Mouse (Mus musculus) forebrain, embryonic 15.5 days (tissue): ENCODE measurements at regions not wholly inside any gene's neighbourhood (a gene's known extent, or its start where the extent isn't known, plus 50 kb on each side); places are given as distances from the start of the nearest gene placed in this dataset.
A peak's percentile ranks its signal among the peaks of the same experiment; 100 is the strongest.

Experiments
- ATAC-seq: fragments of 200-750 bp; cut with Nextera tagmentation; replicated peaks from 2 replicates; pipeline ENCODE4 v1.8.0; 2017; ENCODE audit warnings: mild to moderate bottlenecking, moderate TSS enrichment, moderate library complexity
- H3K27ac ChIP-seq: fragments of 300-500 bp; sonication (generic); replicated peaks from 2 replicates; pipeline ENCODE4 v1.5.1; 2015; ENCODE audit warnings: mild to moderate bottlenecking, inconsistent platforms
- H3K27me3 ChIP-seq: fragments of 300-500 bp; sonication (generic); 2 replicates; pipeline ENCODE4 v1.6.1; 2015; ENCODE audit warnings: inconsistent platforms
- H3K36me3 ChIP-seq: fragments of 300-500 bp; sonication (generic); 2 replicates; pipeline ENCODE4 v1.6.1; 2015; ENCODE audit warnings: mild to moderate bottlenecking, inconsistent platforms
- H3K4me1 ChIP-seq: fragments of 300-500 bp; sonication (generic); 2 replicates; pipeline ENCODE4 v1.6.1; 2015; ENCODE audit warnings: inconsistent platforms
- H3K4me2 ChIP-seq: fragments of 300-500 bp; sonication (generic); replicated peaks from 2 replicates; pipeline ENCODE4 v1.6.1; 2015; ENCODE audit warnings: mild to moderate bottlenecking, inconsistent platforms
- H3K4me3 ChIP-seq: fragments of 300-500 bp; sonication (generic); 2 replicates; pipeline ENCODE4 v1.5.1; 2015; ENCODE audit warnings: mild to moderate bottlenecking, inconsistent platforms
- H3K9ac ChIP-seq: fragments of 300-500 bp; sonication (generic); replicated peaks from 2 replicates; pipeline ENCODE4 v1.6.1; 2015; ENCODE audit warnings: mild to moderate bottlenecking, inconsistent platforms
- H3K9me3 ChIP-seq: fragments of 300-500 bp; sonication (generic); 2 replicates; pipeline ENCODE4 v1.6.1; 2016; ENCODE audit warnings: inconsistent platforms
- WGBS: fragments of 180-500 bp; shearing (Covaris S2); methylation state at CpG from one replicate; pipeline ENCODE4 v1.1.7; 2015; ENCODE audit warnings: mixed read lengths; 5-methylcytosine and 5-hydroxymethylcytosine counted together

DNA sequence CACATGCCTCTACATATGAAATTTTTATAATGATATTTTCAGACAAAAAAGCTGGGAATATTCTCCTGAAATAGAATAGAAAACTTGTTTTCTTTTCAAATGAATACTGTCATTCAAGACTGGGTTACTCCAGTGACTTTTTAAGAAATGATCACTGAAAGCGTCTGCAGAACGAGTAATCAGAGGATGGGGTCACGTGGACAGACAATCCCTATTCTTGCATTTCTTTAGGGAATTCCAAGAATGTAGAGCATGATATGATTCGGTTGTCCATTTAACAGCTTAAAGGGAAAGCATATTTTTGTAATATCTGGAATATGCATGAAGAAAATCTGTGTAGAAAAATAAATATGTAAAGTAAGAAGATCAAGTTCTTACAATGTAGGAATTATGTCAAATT lies 65.6 kb downstream of the 4933402N22Rik start:
- Histone ChIP-seq H3K4me1 (no peaks in the 10 kb centered on the region), H3K4me2 (no peak overlapping the region), H3K9ac (no peak overlapping the region), H3K27ac (no peak overlapping the region), H3K27me3 (no peaks in the 10 kb centered on the region), H3K36me3 (no peaks in the 10 kb centered on the region), H3K4me3 (no peak overlapping the region), H3K9me3 (no peaks in the 10 kb centered on the region)
- WGBS = 77% methylated on average over 4 of the region's 4 CpGs
- no peak for ATAC-seq

DNA sequence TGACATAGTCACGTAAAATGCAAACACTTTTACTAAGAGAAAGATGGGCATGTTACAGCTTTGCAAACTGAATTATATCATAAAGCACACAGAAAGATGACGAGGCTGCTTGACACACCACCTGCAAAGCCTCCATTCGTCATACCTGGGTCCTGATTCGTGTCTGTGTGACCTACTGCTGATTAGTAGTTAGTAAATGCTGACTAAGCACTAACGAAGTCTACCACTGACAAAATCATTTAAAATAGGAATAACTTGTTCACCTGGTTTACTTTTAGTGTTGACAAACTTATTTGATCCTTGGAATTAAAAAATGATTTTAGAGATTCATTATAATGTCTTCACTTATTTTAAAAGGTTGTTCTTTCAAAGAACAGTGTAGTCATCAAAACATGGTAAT lies 71.3 kb downstream of the 4933402N22Rik start:
- Histone ChIP-seq H3K4me2 (no peak overlapping the region), H3K27ac (no peak overlapping the region), H3K36me3 (no peaks in the 10 kb centered on the region), H3K27me3 (no peaks in the 10 kb centered on the region), H3K4me1 (no peaks in the 10 kb centered on the region), H3K9ac (no peak overlapping the region), H3K4me3 (no peak overlapping the region), H3K9me3 (no peaks in the 10 kb centered on the region)
- WGBS = 84% methylated on average over 5 of the region's 5 CpGs
- ATAC-seq = no peak

DNA sequence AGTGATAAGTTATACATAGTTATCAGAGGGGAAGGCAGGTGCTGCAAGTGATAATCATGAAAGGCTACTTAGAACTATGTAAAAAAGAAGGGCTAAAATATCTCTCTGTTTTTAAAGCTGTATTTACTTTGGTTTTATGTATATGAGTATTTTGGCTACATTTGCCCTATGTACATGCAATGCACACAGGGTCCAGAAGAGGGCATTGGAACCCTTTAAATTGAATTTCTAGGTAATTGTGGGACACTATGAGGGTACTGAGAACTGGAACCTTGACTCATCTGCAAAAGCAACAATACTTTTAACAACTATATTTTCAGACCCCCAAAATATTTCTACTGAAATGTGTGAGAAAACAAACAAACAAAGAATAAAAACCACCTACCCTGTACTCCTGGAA lies 82.9 kb downstream of the 4933402N22Rik start:
- no peak overlapping the region for H3K4me3 ChIP-seq

DNA sequence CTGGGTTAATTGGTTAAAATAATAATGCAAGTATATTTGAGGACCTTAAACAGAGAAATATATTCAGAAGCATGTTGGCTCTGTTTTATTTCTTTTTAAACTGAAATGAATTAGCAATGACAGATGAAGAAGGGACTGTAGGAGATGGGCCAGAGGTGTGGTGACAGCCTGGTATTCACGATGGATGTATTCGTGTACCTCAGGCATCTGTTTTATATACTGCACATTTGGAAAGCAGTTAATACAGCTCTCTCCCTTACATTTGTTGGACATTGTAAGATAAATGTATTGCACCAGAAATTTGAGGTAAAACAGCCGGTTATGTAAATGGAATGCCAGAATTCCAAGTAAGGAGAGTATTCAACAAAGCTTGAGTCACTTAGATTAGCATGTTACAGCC lies 88.6 kb downstream of the 4933402N22Rik start:
- Histone ChIP-seq H3K9me3 (no peaks in the 10 kb centered on the region), H3K9ac (no peak overlapping the region), H3K27ac (no peak overlapping the region), H3K4me2 (no peak overlapping the region), H3K36me3 (no peaks in the 10 kb centered on the region), H3K4me1 (no peaks in the 10 kb centered on the region), H3K27me3 (no peaks in the 10 kb centered on the region), H3K4me3 (no peak overlapping the region)
- ATAC-seq = no peak
- WGBS = 97% methylated on average over 3 of the region's 3 CpGs

More for the DNA sequence above, 82.9 kb downstream of the 4933402N22Rik start:
- Histone ChIP-seq H3K27me3 (no peaks in the 10 kb centered on the region), H3K27ac (no peak overlapping the region), H3K4me1 (no peaks in the 10 kb centered on the region), H3K9ac (no peak overlapping the region), H3K4me2 (no peak overlapping the region), H3K36me3 (no peaks in the 10 kb centered on the region), H3K9me3 (no peaks in the 10 kb centered on the region)
- ATAC-seq = no peak

DNA sequence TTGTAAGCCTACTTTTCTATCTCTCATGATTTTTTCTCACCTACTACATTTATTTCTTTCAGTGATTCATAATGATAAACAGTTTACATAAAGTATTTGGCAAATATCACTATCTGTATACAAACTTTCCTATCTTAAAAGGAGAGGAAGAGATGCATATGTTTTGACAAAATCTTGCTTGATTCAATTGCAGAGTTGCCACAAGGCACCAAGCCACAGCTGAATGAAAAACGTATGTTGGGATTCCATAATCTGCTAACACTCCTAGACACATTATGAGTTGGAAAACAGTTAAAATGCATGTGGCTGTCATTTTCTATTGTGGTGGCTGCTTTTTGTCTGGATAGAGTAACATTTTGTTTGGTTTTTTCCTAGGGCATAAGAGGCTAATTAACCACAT lies 98.5 kb downstream of the 4933402N22Rik start:
- no peaks in the 10 kb centered on the region for H3K9me3 ChIP-seq
- no peaks in the 10 kb centered on the region for H3K36me3 ChIP-seq
- WGBS = 75% methylated on average over 1 of the region's 1 CpGs
- no peak overlapping the region for H3K27ac ChIP-seq
- ATAC-seq = no peak
- H3K9ac ChIP-seq = no peak overlapping the region
- H3K27me3 ChIP-seq = no peaks in the 10 kb centered on the region
- no peak overlapping the region for H3K4me3 ChIP-seq
- no peak overlapping the region for H3K4me2 ChIP-seq
- no peaks in the 10 kb centered on the region for H3K4me1 ChIP-seq

DNA sequence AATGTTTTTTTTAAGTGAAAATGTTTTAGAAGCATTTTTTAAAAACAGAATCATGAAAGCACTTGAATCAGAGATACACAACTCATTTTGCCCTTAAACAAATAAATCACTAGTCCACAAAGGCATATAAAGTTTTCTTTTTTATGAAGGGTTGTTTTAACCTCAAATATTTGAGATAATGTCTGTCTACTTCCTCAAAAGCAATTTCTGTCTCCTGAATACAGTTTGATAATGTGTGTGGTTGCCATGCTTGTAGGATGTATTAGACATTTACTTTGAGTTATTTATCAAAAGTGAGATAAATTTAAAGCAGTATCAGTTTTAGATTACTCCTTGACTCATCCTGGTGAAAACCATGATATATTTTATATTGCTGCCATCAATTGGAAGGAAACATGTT lies 102.6 kb downstream of the 4933402N22Rik start:
- no peak for ATAC-seq
- Histone ChIP-seq H3K27ac (no peak overlapping the region), H3K9ac (no peak overlapping the region), H3K27me3 (no peaks in the 10 kb centered on the region), H3K4me3 (no peak overlapping the region), H3K36me3 (no peaks in the 10 kb centered on the region), H3K4me1 (no peaks in the 10 kb centered on the region), H3K9me3 (no peaks in the 10 kb centered on the region), H3K4me2 (no peak overlapping the region)

DNA sequence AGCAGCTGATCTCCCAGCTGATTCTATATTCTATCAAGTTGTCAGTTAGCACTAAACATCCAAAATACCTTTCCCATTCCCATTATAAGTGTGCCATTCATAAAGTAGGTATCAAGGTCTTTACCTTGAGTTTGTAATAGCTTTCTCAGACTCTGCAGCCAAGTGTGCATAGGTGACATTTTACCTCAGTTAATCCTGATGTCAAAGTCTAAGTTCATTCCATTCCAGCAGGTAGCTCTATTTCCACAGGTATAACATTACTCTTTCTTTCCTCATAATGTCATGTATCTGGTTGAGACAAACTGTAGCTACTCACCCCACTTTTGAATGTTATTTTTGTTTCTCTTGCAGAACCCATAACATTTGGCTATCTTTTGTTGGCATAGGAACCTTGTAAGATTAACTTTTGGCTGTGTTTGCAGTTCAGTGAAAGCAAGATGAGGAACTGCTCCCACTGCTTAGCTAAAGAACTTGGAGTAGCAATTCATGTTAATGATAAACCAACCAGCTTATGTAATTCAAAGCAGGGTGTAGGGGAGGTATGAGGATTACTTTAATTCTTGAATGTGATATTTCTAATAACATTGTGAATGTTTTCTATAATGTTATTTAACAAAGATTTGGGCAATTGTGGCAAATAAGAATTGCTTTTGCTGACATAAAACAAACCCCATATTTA lies 107.0 kb downstream of the 4933402N22Rik start:
- H3K36me3 ChIP-seq = no peaks in the 10 kb centered on the region
- no peak overlapping the region for H3K4me2 ChIP-seq
- H3K4me3 ChIP-seq = no peak overlapping the region
- H3K9ac ChIP-seq = no peak overlapping the region
- H3K27ac ChIP-seq = no peak overlapping the region
- H3K9me3 ChIP-seq = no peaks in the 10 kb centered on the region
- no peaks in the 10 kb centered on the region for H3K27me3 ChIP-seq
- H3K4me1 ChIP-seq = no peaks in the 10 kb centered on the region
- ATAC-seq = no peak

DNA sequence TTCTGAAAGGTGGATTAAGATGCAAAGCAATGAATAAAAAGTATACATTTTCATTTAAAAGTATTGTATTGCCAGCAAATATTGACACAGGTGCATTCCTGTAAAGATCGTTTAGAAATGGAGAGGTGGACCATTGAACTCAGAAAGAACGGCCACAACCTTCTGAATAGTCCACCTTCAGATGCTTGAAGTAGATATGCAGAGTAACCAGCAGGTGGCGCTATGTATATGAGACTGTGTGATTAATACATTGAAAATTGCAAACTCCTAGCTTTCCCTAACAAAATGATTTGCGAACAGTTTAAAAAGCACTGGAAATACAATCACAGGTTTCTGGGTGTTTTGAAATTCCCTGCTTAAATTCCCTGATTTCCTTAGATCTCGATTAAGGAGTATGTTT lies 112.2 kb downstream of the 4933402N22Rik start:
- ATAC-seq = peak; percentile 91
- Histone ChIP-seq H3K4me1 (no peaks in the 10 kb centered on the region), H3K4me2 (no peak overlapping the region), H3K36me3 (no peaks in the 10 kb centered on the region), H3K27me3 (no peaks in the 10 kb centered on the region), H3K9me3 (no peaks in the 10 kb centered on the region), H3K4me3 (no peak overlapping the region), H3K9ac (no peak overlapping the region), H3K27ac (no peak overlapping the region)
- 15% methylated on average over 5 of the region's 5 CpGs for WGBS

DNA sequence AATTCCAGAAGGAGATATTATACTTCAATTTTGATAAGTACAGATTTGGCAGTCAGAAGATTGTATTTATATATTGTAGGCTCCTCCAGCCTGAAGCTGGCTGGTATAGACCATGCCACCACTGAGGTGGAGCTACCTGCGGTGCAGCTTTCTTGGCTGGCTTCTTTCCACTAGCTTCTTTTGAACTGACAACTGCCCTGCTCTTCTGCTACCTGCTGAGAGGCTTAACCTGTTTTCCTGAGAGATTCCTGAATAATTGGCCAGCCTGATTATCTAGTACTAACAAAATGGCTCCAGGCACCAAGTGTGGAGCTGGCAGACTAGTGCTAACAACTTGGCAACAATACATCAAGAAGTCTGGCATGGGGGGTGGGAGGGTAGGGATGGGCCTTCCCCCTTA lies 132.0 kb downstream of the 4933402N22Rik start:
- Histone ChIP-seq H3K4me2 (no peak overlapping the region), H3K9ac (no peak overlapping the region), H3K36me3 (no peaks in the 10 kb centered on the region), H3K27ac (no peak overlapping the region), H3K9me3 (no peaks in the 10 kb centered on the region), H3K4me1 (no peaks in the 10 kb centered on the region), H3K27me3 (no peaks in the 10 kb centered on the region), H3K4me3 (no peak overlapping the region)
- 78% methylated on average over 1 of the region's 1 CpGs for WGBS
- no peak for ATAC-seq

DNA sequence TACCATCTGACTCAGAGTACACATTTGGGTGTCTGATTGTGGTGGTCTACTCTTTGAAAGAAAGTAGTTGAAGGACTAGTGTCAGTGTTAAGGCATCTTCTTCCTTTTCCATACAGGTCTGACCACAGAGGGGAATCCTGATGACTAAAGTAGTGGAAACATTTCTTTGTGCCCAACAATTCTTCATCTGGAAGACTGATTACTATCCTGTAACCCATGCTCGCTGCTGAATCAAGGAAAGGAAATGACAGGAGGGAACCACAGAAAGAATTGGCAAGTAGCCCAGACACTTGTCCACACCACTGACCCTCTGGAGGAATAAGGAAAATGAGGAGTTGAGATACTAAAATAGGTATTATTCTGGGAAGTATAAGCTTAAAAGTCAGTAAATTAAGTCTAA lies 162.3 kb downstream of the 4933402N22Rik start:
- no peaks in the 10 kb centered on the region for H3K36me3 ChIP-seq
- no peak overlapping the region for H3K4me3 ChIP-seq
- H3K4me1 ChIP-seq = no peaks in the 10 kb centered on the region
- WGBS = 72% methylated on average over 1 of the region's 1 CpGs
- ATAC-seq = no peak
- H3K4me2 ChIP-seq = no peak overlapping the region
- H3K9ac ChIP-seq = no peak overlapping the region
- no peaks in the 10 kb centered on the region for H3K9me3 ChIP-seq
- no peaks in the 10 kb centered on the region for H3K27me3 ChIP-seq
- no peak overlapping the region for H3K27ac ChIP-seq

DNA sequence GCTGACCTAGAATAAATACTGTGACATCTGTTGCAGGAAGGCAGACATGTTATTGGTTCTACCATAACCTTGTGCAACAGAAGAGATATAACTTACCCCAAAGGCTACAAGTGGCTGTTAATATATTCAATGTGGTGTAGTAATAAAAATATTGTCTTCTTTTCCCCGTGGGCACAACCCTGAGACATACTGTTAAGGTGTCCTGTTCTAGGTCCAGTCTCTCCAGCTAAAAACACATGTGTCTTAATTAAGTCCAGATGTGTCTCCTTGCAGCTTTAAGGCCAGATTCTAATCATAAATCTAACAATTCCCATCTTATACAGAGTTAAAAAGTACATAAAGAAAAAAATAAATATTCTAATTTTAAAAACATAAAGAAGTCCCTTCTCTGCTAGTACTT lies 175.8 kb downstream of the 4933402N22Rik start:
- Histone ChIP-seq H3K27ac (no peak overlapping the region), H3K9me3 (no peaks in the 10 kb centered on the region), H3K4me3 (no peak overlapping the region), H3K36me3 (no peaks in the 10 kb centered on the region), H3K4me2 (no peak overlapping the region), H3K9ac (no peak overlapping the region), H3K4me1 (no peaks in the 10 kb centered on the region), H3K27me3 (no peaks in the 10 kb centered on the region)
- 79% methylated on average over 1 of the region's 1 CpGs for WGBS
- no peak for ATAC-seq

DNA sequence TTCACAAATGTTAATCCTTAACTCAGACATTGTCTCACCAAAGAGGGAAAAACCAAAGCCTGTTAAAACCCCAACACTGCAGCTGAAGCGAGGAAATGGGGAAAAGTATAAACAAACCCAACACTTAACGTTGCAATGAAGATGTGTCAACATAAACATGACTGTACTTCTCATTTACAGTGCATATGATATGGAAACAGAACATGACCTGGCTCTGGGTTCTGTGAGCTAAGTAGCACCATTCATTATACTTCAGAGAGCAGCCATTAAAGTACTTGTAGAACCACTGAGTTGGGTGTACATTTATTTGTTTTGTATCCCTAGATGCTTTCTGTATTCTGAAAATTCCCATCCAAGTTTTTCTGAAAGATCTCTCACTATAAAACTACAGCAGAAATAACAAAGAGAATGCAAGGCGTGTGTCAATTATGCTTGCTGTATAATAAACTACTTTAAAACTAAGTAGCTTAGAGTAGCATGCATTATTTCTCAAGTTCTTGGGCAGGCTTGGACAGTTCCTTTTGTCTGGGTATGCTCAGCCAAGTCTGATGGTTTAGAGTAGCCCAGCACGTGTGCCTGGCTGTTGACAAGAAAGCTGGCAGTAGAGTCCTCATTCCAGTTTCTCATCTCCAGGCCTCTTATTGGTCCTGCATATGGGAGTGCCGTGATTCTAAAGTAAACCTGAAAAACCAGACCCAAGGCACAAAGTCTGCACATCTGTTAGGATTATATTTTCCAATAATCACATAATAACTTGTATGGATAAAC lies 198.9 kb downstream of the 4933402N22Rik start:
- no peaks in the 10 kb centered on the region for H3K9me3 ChIP-seq
- H3K4me2 ChIP-seq = no peak overlapping the region
- 68% methylated on average over 5 of the region's 5 CpGs for WGBS
- ATAC-seq = no peak
- no peak overlapping the region for H3K27ac ChIP-seq
- H3K4me1 ChIP-seq = no peaks in the 10 kb centered on the region
- no peaks in the 10 kb centered on the region for H3K27me3 ChIP-seq
- no peak overlapping the region for H3K9ac ChIP-seq
- no peak overlapping the region for H3K4me3 ChIP-seq
- no peaks in the 10 kb centered on the region for H3K36me3 ChIP-seq

DNA sequence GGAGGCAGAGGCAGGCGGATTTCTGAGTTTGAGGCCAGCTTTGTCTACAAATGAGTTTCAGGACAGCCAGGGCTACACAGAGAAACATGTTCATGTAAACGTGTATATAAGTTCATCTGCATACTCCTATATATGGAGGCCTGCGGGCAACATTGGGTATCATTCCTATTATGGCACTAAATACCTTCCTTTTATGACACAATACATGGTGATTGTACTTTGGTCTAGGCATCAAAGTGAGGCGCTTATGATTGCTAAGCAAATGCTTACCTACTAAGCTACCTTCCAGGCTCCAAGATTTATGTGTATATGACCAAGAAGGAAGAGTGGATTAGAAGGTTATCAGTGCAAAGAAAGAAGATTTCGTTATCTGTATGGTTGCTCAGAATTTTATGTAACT lies 207.1 kb downstream of the 4933402N22Rik start:
- Histone ChIP-seq H3K27me3 (no peaks in the 10 kb centered on the region), H3K27ac (no peak overlapping the region), H3K4me2 (no peak overlapping the region), H3K36me3 (no peaks in the 10 kb centered on the region), H3K9me3 (no peaks in the 10 kb centered on the region), H3K4me3 (no peak overlapping the region), H3K9ac (no peak overlapping the region), H3K4me1 (no peaks in the 10 kb centered on the region)
- no peak for ATAC-seq
- WGBS = 87% methylated on average over 5 of the region's 5 CpGs
